Mouse (Mus musculus) small intestine, adult 2 months (tissue): ENCODE results near the gene Col8a2.

ENCODE experiments used
- CTCF ChIP-seq: fragments of 200-500 bp; IDR thresholded peaks from 2 replicates; pipeline ENCODE4 v1.5.1; 2012; ENCODE audit warnings: low read depth, mild to moderate bottlenecking, control low read depth, inconsistent platforms, low read length, moderate library complexity, mixed read lengths; ENCODE audit not compliant: insufficient replicate concordance, insufficient read length; ENCODE audit errors: extremely low read depth
- POLR2A ChIP-seq: fragments of 200-500 bp; IDR thresholded peaks from 2 replicates; pipeline ENCODE4 v1.6.1; 2012; ENCODE audit warnings: low read depth, mild to moderate bottlenecking, control low read depth, inconsistent platforms, low read length, moderate library complexity

- TF ChIP-seq CTCF (no peak), POLR2A (no peak)
These were observed 33.2 kb downstream of the Col8a2 start for GRCm38 (mm10) chr4:126319806-126320205.
